Mouse (Mus musculus) erythroblast, embryonic 14.5 days (primary cell): ENCODE results near the gene Lgi4.

Source experiments
- GATA1 ChIP-seq: IDR thresholded peaks from 2 replicates; pipeline ENCODE4 v1.6.1; 2012; ENCODE audit warnings: low read length, inconsistent platforms, mixed read lengths
- TAL1 ChIP-seq: IDR thresholded peaks from 3 replicates; pipeline ENCODE4 v1.6.1; 2012; ENCODE audit warnings: low read length, inconsistent platforms, mixed read lengths

GRCm38 (mm10) chr7:31080611-31081010 is 21.5 kb downstream of the Lgi4 start:
- no peak for TF ChIP-seq TAL1
- TF ChIP-seq GATA1, result no peak
